ENCODE assay signal across 15 mouse cellular contexts in the genomic region with DNA sequence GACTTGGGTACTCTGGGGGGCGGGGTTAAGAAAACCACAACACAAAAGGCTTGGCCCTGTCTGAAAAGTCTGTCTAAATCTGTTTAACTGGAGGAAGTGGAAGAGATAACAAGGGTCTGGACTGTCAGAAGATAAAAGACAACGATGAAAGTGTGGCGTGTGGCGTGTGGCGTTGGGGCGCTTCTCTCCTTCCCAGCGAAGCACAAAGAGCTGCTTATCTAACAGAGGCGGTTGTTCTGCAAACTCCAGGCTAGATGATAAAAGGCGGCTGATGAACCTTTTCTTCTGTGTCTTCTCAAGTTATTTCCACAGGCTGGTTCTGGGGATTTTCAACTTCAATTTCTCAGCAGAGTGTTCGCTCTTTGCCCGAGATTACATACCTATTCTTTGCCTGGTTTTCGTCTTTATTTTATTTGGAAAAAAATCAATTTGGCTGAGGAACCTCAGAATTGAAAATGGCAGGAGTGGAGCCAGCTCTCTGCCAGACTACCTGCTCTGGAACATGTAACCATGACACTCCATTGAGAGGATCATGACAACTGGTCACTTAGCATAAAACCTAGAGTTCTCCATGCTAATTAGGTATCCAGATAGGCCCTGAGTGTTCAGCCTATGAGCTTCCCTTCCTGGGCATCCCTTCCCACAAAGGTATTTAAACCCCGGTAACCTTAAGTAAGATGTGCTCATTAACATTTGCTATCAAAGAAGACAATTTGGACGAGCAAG.
DNase-seq lines count a peak whose midpoint lies in the region; ATAC-seq and TF ChIP-seq lines count a peak whose summit lies in the region.
"Had no signal": no experiment of that assay in that cellular context is flagged by ENCODE, and none has a peak within 500 bp of the region (broad histone marks: within the 10 kb centered on the region; RNA-seq: fewer than 3 reads in every experiment).

No protein-coding gene starts in this region.

- no peaks in the 10 kb centered on the region for H3K9me3 ChIP-seq in heart, embryonic 10.5 days
- no peaks in the 10 kb centered on the region for H3K9me3 ChIP-seq in MEL (replicated peaks; ENCODE audit: insufficient read depth, low read length)
- H3K9me3 ChIP-seq in liver, embryonic 11.5 days (ENCODE audit: control insufficient read depth, low read length), result peaks cover 8% of the 10 kb centered on the region
- H3K9me3 ChIP-seq: forebrain, embryonic 10.5 days; hindbrain, embryonic 12.5 days; limb, embryonic 10.5 days had no signal

- no peak for TF ChIP-seq POLR2A in MEL (IDR thresholded peaks at IDR 0.05; ENCODE audit: control insufficient read depth in 1 of 2, insufficient read depth in 1 of 2, low read depth in 1 of 2, low read length in 2 of 2, poor library complexity in 1 of 2)

- no peaks in the 10 kb centered on the region for H3K36me3 ChIP-seq in heart, embryonic 10.5 days
- H3K36me3 ChIP-seq in MEL (ENCODE audit: control insufficient read depth in 1 of 2, insufficient read depth in 2 of 2, low read length in 2 of 2), result peaks cover 0 to 42% of the 10 kb centered on the region in 2 experiments; a peak in 2 of 4 replicates
- no peaks in the 10 kb centered on the region for H3K36me3 ChIP-seq in liver, embryonic 11.5 days (ENCODE audit: control insufficient read depth, insufficient read depth, low read length)
- H3K36me3 ChIP-seq: forebrain, embryonic 10.5 days; hindbrain, embryonic 12.5 days; limb, embryonic 10.5 days had no signal

- H3K4me3 ChIP-seq in heart, embryonic 10.5 days, result peak overlapping the region; percentile 16; the same call in 1 of the 2 replicates
- H3K4me3 ChIP-seq in MEL (ENCODE audit: control insufficient read depth in 1 of 2, insufficient read depth in 1 of 2, low read depth in 2 of 2, low read length in 2 of 2), result peak overlapping the region; percentile 41 to 56
- no peak overlapping the region for H3K4me3 ChIP-seq in liver, embryonic 11.5 days (ENCODE audit: low read depth, low read length)
- H3K4me3 ChIP-seq: forebrain, embryonic 10.5 days; gastrocnemius, adult 2 months; hindbrain, embryonic 12.5 days; limb, embryonic 10.5 days had no signal

- H3K79me2 ChIP-seq in MEL (ENCODE audit: control insufficient read depth, insufficient read depth, low read length, poor library complexity), result no peaks in the 10 kb centered on the region

- peak overlapping the region; percentile 47 for H3K4me2 ChIP-seq in liver, embryonic 11.5 days
- H3K4me2 ChIP-seq: hindbrain, embryonic 12.5 days had no signal

- H3K9ac ChIP-seq in MEL (ENCODE audit: control insufficient read depth, low read depth, low read length, poor library complexity, severe bottlenecking), result peak overlapping the region; percentile 52
- no peak overlapping the region for H3K9ac ChIP-seq in liver, embryonic 11.5 days (ENCODE audit: low read depth, low read length)
- H3K9ac ChIP-seq: hindbrain, embryonic 12.5 days had no signal

- peak; percentile 86 for ATAC-seq in liver, embryonic 11.5 days (replicated peaks; ENCODE audit: low FRiP score)

- H3K27me3 ChIP-seq in heart, embryonic 10.5 days (ENCODE audit: insufficient read depth, poor library complexity, severe bottlenecking), result 0 out of 2 replicates have a peak, but pooled peaks cover 5% of the 10 kb centered on the region
- no peaks in the 10 kb centered on the region for H3K27me3 ChIP-seq in MEL (ENCODE audit: control insufficient read depth in 1 of 2, insufficient read depth in 2 of 2, low read length in 2 of 2)
- H3K27me3 ChIP-seq in liver, embryonic 11.5 days (replicated peaks; ENCODE audit: control insufficient read depth, insufficient read depth, low read length), result 0 out of 2 replicates have a peak, but pooled peaks cover 3% of the 10 kb centered on the region
- H3K27me3 ChIP-seq: hindbrain, embryonic 12.5 days had no signal

- peak; percentile 99 to 100 for TF ChIP-seq EP300 in MEL (IDR thresholded peaks at IDR 0.05; ENCODE audit: low read depth in 1 of 2, low read length in 2 of 2)

- H3K4me1 ChIP-seq in heart, embryonic 10.5 days, result peaks cover 23% of the 10 kb centered on the region
- H3K4me1 ChIP-seq in MEL (ENCODE audit: control insufficient read depth in 1 of 2, insufficient read depth in 2 of 2, low read length in 2 of 2), result peaks cover 36 to 42% of the 10 kb centered on the region in 2 experiments
- peaks cover 13% of the 10 kb centered on the region for H3K4me1 ChIP-seq in liver, embryonic 11.5 days (replicated peaks; ENCODE audit: control insufficient read depth, insufficient read depth, low read length)
- H3K4me1 ChIP-seq: forebrain, embryonic 10.5 days; limb, embryonic 10.5 days had no signal

- H3K27ac ChIP-seq in heart, embryonic 10.5 days, result no peak overlapping the region
- H3K27ac ChIP-seq in MEL (ENCODE audit: control insufficient read depth, low read depth, low read length), result peak overlapping the region; percentile 97
- no peak overlapping the region for H3K27ac ChIP-seq in liver, embryonic 11.5 days (ENCODE audit: low read depth, low read length)
- H3K27ac ChIP-seq: forebrain, embryonic 10.5 days; hindbrain, embryonic 12.5 days; limb, embryonic 10.5 days had no signal

- no peak for DNase-seq in heart, embryonic 10.5 days (ENCODE audit: low spot score)
- DNase-seq in heart, postnatal 4 days, result no peak
- DNase-seq in MEL (ENCODE audit: low read depth, low spot score), result peak; percentile 96
- peak; percentile 51 for DNase-seq in liver, embryonic 11.5 days (ENCODE audit: low spot score)
- DNase-seq in lung, postnatal 4 days, result peak; percentile 11 to 41
- no peak for DNase-seq in kidney, postnatal 25 days
- DNase-seq in kidney, adult 18-20 months, result no peak
- DNase-seq in thymus, adult 18-20 months, result no peak
- DNase-seq: adrenal gland, adult 8-10 months; cerebellum, adult 11 months; gastrocnemius, adult 2 months; kidney, adult 11 months had no signal

- no peak for TF ChIP-seq RAD21 in MEL (IDR thresholded peaks at IDR 0.05; ENCODE audit: low read depth, low read length)

- no peak for TF ChIP-seq CTCF in MEL (IDR thresholded peaks at IDR 0.05 in 2 of 3, conservative IDR thresholded peaks at IDR 0.05 in 1 of 3; ENCODE audit: control insufficient read depth in 1 of 3, insufficient read depth in 1 of 3, low read depth in 2 of 3, low read length in 3 of 3, poor library complexity in 1 of 3, severe bottlenecking in 1 of 3)

- WGBS in heart, embryonic 10.5 days, result 21% methylated on average over 14 of the region's 14 CpGs
- 17% methylated on average over 14 of the region's 14 CpGs for WGBS in liver, embryonic 11.5 days

TF ChIP-seq in MEL, 35 proteins besides CTCF, POLR2A, EP300 and RAD21 (continues in another document):
- peak; percentile 81; the same call in 1 of the 2 replicates for TF ChIP-seq CHD1 (IDR thresholded peaks at IDR 0.05; ENCODE audit: low read depth, low read length)
- peak; percentile 41; the same call in 1 of the 2 replicates for TF ChIP-seq ELF1 (IDR thresholded peaks at IDR 0.05; ENCODE audit: low read depth, low read length)
- TF ChIP-seq RCOR1 (IDR thresholded peaks at IDR 0.05; ENCODE audit: low read depth, low read length), result peak; percentile 100
- no peak for TF ChIP-seq USF1 (IDR thresholded peaks at IDR 0.05; ENCODE audit: low read depth, low read length)
- TF ChIP-seq NRF1 (IDR thresholded peaks at IDR 0.05; ENCODE audit: insufficient read depth, low read depth, low read length, poor library complexity, severe bottlenecking), result no peak
- TF ChIP-seq TCF12 (IDR thresholded peaks at IDR 0.05; ENCODE audit: low read depth, low read length), result peak; percentile 99
- no peak for TF ChIP-seq GABPA (IDR thresholded peaks at IDR 0.05; ENCODE audit: low read depth, low read length)
- peak; percentile 75 for TF ChIP-seq MAX (IDR thresholded peaks at IDR 0.05; ENCODE audit: low read length)
- peak; percentile 45 for TF ChIP-seq HCFC1 (IDR thresholded peaks at IDR 0.05; ENCODE audit: low read depth, low read length)
- TF ChIP-seq TAL1 (IDR thresholded peaks at IDR 0.05; ENCODE audit: low read length), result peak; percentile 96
- TF ChIP-seq MEF2A (IDR thresholded peaks at IDR 0.05; ENCODE audit: extremely low read depth, insufficient replicate concordance, low read depth, low read length, poor library complexity, severe bottlenecking), result 0 out of 2 replicates have a peak, but pooled peaks have one; percentile 55
- TF ChIP-seq SMC3 (IDR thresholded peaks at IDR 0.05; ENCODE audit: low read depth, low read length), result no peak
- TF ChIP-seq SIN3A (IDR thresholded peaks at IDR 0.05; ENCODE audit: low read length), result peak; percentile 94
- TF ChIP-seq CHD2 (IDR thresholded peaks at IDR 0.05; ENCODE audit: low read length), result peak; percentile 56; the same call in 1 of the 2 replicates
- TF ChIP-seq POLR2AphosphoS5 (IDR thresholded peaks at IDR 0.05; ENCODE audit: borderline replicate concordance, low read depth, low read length), result no peak
- peak; percentile 95 for TF ChIP-seq MYC (IDR thresholded peaks at IDR 0.05; ENCODE audit: low read depth, low read length)
- no peak for TF ChIP-seq USF2 (IDR thresholded peaks at IDR 0.05; ENCODE audit: borderline replicate concordance in 1 of 2, insufficient read depth in 1 of 2, low read depth in 1 of 2, low read length in 2 of 2)
- TF ChIP-seq TBP (IDR thresholded peaks at IDR 0.05; ENCODE audit: low read depth, low read length), result peak; percentile 78
- TF ChIP-seq BHLHE40 (IDR thresholded peaks at IDR 0.05; ENCODE audit: borderline replicate concordance, low read depth, low read length), result peak; percentile 86
- peak; percentile 100 for TF ChIP-seq GATA1 (IDR thresholded peaks at IDR 0.05; ENCODE audit: low read depth, low read length)
- TF ChIP-seq MYB (IDR thresholded peaks at IDR 0.05; ENCODE audit: low read depth, low read length), result peak; percentile 98
- TF ChIP-seq POLR2AphosphoS2 (IDR thresholded peaks at IDR 0.05; ENCODE audit: low read length), result peak; percentile 63
- no peak for TF ChIP-seq E2F4 (IDR thresholded peaks at IDR 0.05; ENCODE audit: borderline replicate concordance, low read depth, low read length)
- TF ChIP-seq ZNF384 (IDR thresholded peaks at IDR 0.05; ENCODE audit: low read depth, low read length), result no peak
- peak; percentile 82; the same call in 1 of the 2 replicates for TF ChIP-seq ZMIZ1 (IDR thresholded peaks at IDR 0.05; ENCODE audit: low read depth, low read length)
- 0 out of 2 replicates have a peak, but pooled peaks have one; percentile 19 for TF ChIP-seq ZC3H11A (IDR thresholded peaks at IDR 0.05; ENCODE audit: low read depth, low read length)
- TF ChIP-seq MAZ (IDR thresholded peaks at IDR 0.05; ENCODE audit: low read depth, low read length), result peak; percentile 92
- no peak for TF ChIP-seq ZKSCAN1 (IDR thresholded peaks at IDR 0.05; ENCODE audit: low read depth, low read length)
- TF ChIP-seq UBTF (IDR thresholded peaks at IDR 0.05; ENCODE audit: borderline replicate concordance, insufficient read depth, low read depth, low read length), result no peak
- TF ChIP-seq NELFE (IDR thresholded peaks at IDR 0.05; ENCODE audit: low read depth, low read length), result peak; percentile 51
- TF ChIP-seq MXI1 (IDR thresholded peaks at IDR 0.05; ENCODE audit: low read depth, low read length), result peak; percentile 83

Comparison
In these comparisons a context has a peak if more than half of its experiments do, and no peak if none do; other contexts are left out.
1. DNase-seq: peak in MEL (single experiment), liver, embryonic 11.5 days (single experiment) and lung, postnatal 4 days (2 of 2); none in heart, embryonic 10.5 days (single experiment), heart, postnatal 4 days (single experiment), kidney, postnatal 25 days (0 of 2), kidney, adult 18-20 months (single experiment) and thymus, adult 18-20 months (0 of 2).